Mouse (Mus musculus): ENCODE measurements around the gene Kcnq2. TPM values are rescaled to one million over a fixed set of nuclear protein-coding genes. Genes with fewer than 3 reads are reported as not detected.

Kcnq2 gene
- polyA plus RNA-seq (2015; fragmentation: Nextera tagmentation; extraction: Ambion mirVana) = 54.0 and 62.5 TPM in 2 replicates

DNA sequence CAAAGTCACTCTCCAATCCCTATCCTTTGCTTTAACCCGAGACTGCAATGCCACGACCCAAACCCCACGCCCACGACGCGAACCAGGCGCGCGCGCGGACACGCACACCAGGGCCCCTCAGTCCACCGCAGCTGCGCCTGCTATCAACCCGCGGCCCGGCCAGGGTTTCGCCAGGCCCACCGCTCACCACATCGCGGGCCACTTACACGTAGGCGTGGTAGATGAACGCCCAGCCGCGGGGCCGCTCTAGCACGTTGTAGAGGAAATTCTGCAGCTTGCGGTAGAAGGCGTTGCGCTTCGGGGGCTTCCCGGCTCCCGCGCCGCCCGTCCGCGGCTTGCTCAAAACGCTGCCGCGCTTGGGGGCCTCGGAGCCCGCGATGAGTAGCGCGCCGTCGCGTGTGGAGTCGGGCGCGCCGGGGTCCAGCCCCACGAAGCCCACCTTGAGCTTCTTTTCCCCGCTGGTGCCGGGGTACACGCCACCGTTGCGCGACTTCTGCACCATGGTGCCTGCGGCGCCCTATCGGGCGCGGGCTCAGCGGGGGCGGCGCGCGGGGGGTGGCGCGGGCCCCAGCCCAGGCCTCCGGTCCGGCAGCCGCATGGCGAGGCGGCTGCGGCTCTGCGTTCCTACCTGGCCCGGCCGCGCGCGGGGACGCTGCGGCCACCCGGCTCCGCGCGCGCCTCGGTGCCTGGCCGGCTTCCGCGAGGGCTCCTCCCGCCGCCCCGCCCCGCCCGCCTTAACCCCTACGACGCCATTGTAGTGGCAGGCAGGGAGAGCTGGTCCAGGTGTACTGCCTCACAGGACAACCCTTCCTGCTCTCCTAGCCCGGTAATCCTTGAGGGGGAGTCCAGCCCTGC lies at the start of gene Kcnq2:
Kcnq2 (minus strand) TSS at position 710 of the 855 bp plus-strand sequence.
- no peaks in the 10 kb centered on the region for H3K36me3 ChIP-seq (replicated peaks)
- H3K4me1 ChIP-seq = peaks cover 34% of the 10 kb centered on the region
- H3K27me3 ChIP-seq (replicated peaks) = peaks cover 5% of the 10 kb centered on the region; the same call in 1 of the 2 replicates
- no peaks in the 10 kb centered on the region for H3K9me3 ChIP-seq
- H3K4me3 ChIP-seq = peak within 1 kb of the TSS; percentile 72
- H3K27ac ChIP-seq = peak within 1 kb of the TSS; percentile 91
- under 1% methylated on average over 103 of the region's 104 CpGs for WGBS
- peak within 1 kb of the TSS; percentile 57 for H3K4me2 ChIP-seq
- H3K9ac ChIP-seq = peak within 1 kb of the TSS; percentile 85
- ATAC-seq (replicated peaks) = peak; percentile 72

DNA sequence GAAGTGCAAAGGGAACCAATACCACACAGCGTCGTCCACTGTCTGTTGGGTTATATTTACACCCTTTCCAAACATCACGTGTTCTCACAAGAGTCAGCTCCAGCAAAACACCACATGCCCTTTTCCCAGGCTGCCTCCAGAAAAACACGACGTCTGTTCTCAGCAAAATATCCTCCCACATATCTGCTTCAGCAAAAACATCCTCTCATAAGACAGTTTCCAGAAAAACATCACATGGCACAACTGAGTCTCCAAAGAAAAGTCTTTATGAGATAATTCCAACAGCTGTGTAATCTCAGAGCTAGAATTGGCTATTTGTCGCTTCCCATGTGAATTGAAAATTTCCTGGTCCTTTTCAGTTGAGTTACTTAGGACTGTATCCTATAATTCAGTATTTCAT lies 45.8 kb upstream of the Kcnq2 start:
- Histone ChIP-seq H3K27ac (no peak overlapping the region), H3K4me3 (no peak overlapping the region), H3K9ac (no peak overlapping the region), H3K4me1 (no peaks in the 10 kb centered on the region), H3K4me2 (no peak overlapping the region), H3K9me3 (no peaks in the 10 kb centered on the region), H3K36me3 (replicated peaks) (no peaks in the 10 kb centered on the region), H3K27me3 (replicated peaks) (no peaks in the 10 kb centered on the region)
- no peak for ATAC-seq (replicated peaks)
- WGBS = 83% methylated on average over 6 of the region's 6 CpGs

- H3K9ac ChIP-seq = no peak overlapping the region
- no peaks in the 10 kb centered on the region for H3K4me1 ChIP-seq
- ATAC-seq (replicated peaks) = no peak
- H3K9me3 ChIP-seq = no peaks in the 10 kb centered on the region
- no peaks in the 10 kb centered on the region for H3K36me3 ChIP-seq (replicated peaks)
- WGBS = 86% methylated on average over 5 of the region's 5 CpGs
- no peak overlapping the region for H3K4me2 ChIP-seq
- H3K4me3 ChIP-seq = no peak overlapping the region
- H3K27me3 ChIP-seq (replicated peaks) = no peaks in the 10 kb centered on the region
- H3K27ac ChIP-seq = no peak overlapping the region
Observed at GRCm38 (mm10) chr2:181178471-181178870, 43.4 kb upstream of the Kcnq2 start.

DNA sequence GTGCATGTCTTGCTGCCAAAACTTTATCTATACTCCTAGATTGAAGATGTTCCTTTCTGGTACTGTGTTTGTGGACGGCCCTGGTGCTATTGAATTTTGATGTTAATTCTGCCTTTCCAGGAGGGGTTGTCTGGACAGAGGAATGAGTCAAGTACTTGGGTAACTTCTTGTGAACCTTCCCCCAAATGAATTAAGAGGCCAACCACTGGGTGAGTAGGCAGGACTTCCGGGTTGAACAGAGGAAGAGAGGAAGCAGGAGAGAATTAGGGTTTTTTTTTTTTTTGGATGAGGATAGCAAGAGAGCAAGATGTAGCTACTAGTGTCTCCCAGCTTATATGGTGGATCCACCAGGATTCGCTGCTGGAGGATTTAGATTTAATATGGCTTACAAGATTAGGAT lies 42.9 kb upstream of the Kcnq2 start:
- H3K27me3 ChIP-seq (replicated peaks) = no peaks in the 10 kb centered on the region
- no peaks in the 10 kb centered on the region for H3K36me3 ChIP-seq (replicated peaks)
- no peak overlapping the region for H3K9ac ChIP-seq
- H3K27ac ChIP-seq = no peak overlapping the region
- WGBS = 70% methylated on average over 3 of the region's 3 CpGs
- no peak for ATAC-seq (replicated peaks)
- H3K4me2 ChIP-seq = no peak overlapping the region
- no peaks in the 10 kb centered on the region for H3K4me1 ChIP-seq
- H3K9me3 ChIP-seq = no peaks in the 10 kb centered on the region
- H3K4me3 ChIP-seq = no peak overlapping the region

DNA sequence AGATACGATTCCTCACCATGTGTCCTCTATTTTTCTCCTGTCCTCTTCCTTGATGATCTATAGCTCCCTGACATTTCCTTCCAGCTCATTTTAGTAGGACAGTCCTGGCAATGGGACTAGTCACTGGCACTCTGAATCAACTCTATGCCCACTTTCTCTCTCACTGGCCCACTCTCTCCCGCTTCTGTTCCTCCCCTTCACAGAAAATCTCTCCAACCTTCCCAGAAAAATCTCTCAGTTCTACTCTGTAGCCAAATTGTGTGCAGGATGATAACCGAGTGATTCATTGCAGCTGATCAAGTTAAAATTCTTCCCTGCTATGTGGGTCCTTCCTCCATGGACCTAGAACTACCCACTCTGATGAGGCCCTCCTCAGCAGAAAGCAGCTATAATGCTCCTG lies 39.5 kb upstream of the Kcnq2 start:
- Histone ChIP-seq H3K4me3 (no peak overlapping the region), H3K9ac (no peak overlapping the region), H3K27ac (no peak overlapping the region), H3K4me1 (no peaks in the 10 kb centered on the region), H3K9me3 (no peaks in the 10 kb centered on the region), H3K36me3 (replicated peaks) (no peaks in the 10 kb centered on the region), H3K27me3 (replicated peaks) (no peaks in the 10 kb centered on the region), H3K4me2 (no peak overlapping the region)
- 92% methylated on average over 3 of the region's 3 CpGs for WGBS
- ATAC-seq (replicated peaks) = no peak

DNA sequence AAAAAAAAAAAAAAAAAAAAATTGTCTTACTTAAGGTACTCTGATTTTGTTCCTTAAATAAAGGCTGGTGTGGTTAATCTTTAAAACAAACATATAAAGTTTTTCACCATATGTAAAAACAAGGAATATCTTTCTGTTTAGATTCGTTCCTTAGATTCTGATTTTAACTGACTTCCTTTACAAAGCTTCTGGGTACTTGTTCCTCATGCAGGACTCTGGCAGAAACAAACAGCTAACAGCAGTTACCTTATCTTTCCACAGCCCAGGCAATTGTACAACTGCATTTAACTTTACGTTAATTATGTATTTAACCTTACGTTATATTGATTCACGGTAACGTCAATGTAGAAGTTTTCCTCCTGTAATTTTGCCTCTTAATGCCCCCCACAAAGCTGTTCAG lies 31.4 kb upstream of the Kcnq2 start:
- H3K27ac ChIP-seq = no peak overlapping the region
- no peaks in the 10 kb centered on the region for H3K4me1 ChIP-seq
- H3K9me3 ChIP-seq = no peaks in the 10 kb centered on the region
- no peaks in the 10 kb centered on the region for H3K36me3 ChIP-seq (replicated peaks)
- no peaks in the 10 kb centered on the region for H3K27me3 ChIP-seq (replicated peaks)
- no peak overlapping the region for H3K9ac ChIP-seq
- H3K4me3 ChIP-seq = no peak overlapping the region
- H3K4me2 ChIP-seq = no peak overlapping the region
- ATAC-seq (replicated peaks) = no peak
- WGBS = 87% methylated on average over 5 of the region's 5 CpGs

DNA sequence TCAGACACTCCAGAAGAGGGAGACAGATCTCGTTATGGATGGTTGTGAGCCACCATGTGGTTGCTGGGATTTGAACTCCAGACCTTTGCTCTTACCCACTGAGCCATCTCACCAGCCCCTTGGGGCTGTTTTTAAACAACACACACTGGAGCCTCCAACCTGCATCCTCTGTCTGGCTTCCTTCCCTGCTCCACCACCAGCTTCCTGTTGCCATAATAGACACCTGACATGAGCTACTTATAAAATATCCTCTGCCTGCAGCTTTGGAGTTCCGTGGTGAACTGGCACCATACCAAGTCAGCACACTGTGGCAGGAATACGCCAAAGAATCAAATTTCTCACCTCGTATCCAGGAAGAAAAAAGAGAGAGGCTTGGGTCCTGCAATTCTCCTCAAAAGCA lies 25.7 kb upstream of the Kcnq2 start:
- no peaks in the 10 kb centered on the region for H3K36me3 ChIP-seq (replicated peaks)
- no peak overlapping the region for H3K4me2 ChIP-seq
- no peak overlapping the region for H3K9ac ChIP-seq
- no peak overlapping the region for H3K27ac ChIP-seq
- WGBS = 76% methylated on average over 4 of the region's 4 CpGs
- no peak for ATAC-seq (replicated peaks)
- peaks cover 37% of the 10 kb centered on the region for H3K4me1 ChIP-seq
- H3K4me3 ChIP-seq = no peak overlapping the region
- H3K9me3 ChIP-seq = no peaks in the 10 kb centered on the region
- no peaks in the 10 kb centered on the region for H3K27me3 ChIP-seq (replicated peaks)

- peaks cover 48% of the 10 kb centered on the region for H3K4me1 ChIP-seq
- ATAC-seq (replicated peaks) = peak; percentile 81
- H3K4me3 ChIP-seq = no peak overlapping the region
- no peak overlapping the region for H3K9ac ChIP-seq
- H3K4me2 ChIP-seq = peak overlapping the region; percentile 30
- peak overlapping the region; percentile 80 for H3K27ac ChIP-seq
- H3K27me3 ChIP-seq (replicated peaks) = no peaks in the 10 kb centered on the region
- H3K9me3 ChIP-seq = no peaks in the 10 kb centered on the region
- 0% methylated on average over 2 of the region's 2 CpGs for WGBS
- H3K36me3 ChIP-seq (replicated peaks) = no peaks in the 10 kb centered on the region
Observed at GRCm38 (mm10) chr2:181159771-181160170, 24.7 kb upstream of the Kcnq2 start.

DNA sequence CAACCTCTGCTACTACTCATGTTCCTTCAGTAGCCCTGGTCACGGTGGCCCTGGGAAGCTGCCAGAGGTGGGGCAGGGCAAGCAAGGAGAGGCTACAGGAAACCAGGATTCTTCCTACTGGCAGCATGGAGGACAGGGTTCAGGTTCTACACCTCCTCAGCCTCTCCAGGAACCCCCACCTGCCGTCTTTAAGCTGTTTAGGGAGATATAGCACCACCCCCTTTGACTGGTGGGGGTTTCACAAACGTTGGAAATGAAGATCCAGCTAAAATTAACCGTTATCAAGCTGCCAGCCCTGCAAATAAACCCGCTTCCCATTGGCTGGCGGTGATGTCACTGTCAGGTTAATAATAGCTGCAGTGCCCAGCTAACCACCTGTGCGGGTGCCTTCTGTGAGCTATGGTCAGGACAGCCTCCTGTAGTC lies 24.0 kb upstream of the Kcnq2 start:
- H3K9ac ChIP-seq = peak overlapping the region; percentile 18; the same call in 1 of the 2 replicates
- H3K4me2 ChIP-seq = no peak overlapping the region

GRCm38 (mm10) chr2:181158471-181158870 lies 23.4 kb upstream of the Kcnq2 start:
- no peak for ATAC-seq (replicated peaks)
- no peak overlapping the region for H3K9ac ChIP-seq
- 88% methylated on average over 2 of the region's 2 CpGs for WGBS

More for the DNA sequence above, 24.0 kb upstream of the Kcnq2 start:
- Histone ChIP-seq H3K9me3 (no peaks in the 10 kb centered on the region), H3K4me3 (no peak overlapping the region), H3K4me1 (peaks cover 55% of the 10 kb centered on the region), H3K27ac (peak overlapping the region; percentile 80), H3K27me3 (replicated peaks) (no peaks in the 10 kb centered on the region), H3K36me3 (replicated peaks) (no peaks in the 10 kb centered on the region)
- WGBS = 45% methylated on average over 7 of the region's 7 CpGs
- no peak for ATAC-seq (replicated peaks)

DNA sequence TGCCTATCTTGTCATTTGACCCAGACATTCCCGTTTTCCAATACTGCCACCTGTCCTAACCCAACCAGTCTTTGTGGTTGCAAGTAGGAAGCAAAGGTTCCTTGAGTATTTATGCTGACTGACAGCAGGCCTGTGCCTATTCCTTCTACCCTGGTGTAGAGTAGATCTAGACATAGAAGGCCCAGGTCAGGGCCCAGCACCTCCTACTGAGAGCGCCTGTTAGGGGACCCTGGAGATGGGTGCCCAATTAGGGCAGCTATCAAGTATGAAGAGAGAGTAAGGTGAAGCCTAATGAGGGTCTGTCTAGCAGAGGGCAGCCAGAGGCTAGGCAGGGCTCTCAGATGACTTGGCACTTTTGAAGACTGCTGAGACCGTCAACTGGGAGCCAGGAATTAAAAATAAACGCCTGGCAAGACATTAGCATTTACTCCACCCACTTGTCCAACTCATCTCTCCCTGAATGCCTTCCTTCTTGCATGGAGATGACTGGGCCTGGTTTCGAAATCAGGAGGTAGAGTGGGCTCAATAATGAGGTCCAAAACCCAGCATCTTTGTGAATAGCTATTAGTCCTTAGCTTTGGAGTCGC lies 22.7 kb upstream of the Kcnq2 start:
- Histone ChIP-seq H3K9ac (no peak overlapping the region), H3K4me3 (peak overlapping the region; percentile 49), H3K4me2 (peak overlapping the region; percentile 73), H3K27ac (peak overlapping the region; percentile 91), H3K36me3 (replicated peaks) (0 out of 2 replicates have a peak, but pooled peaks cover 1% of the 10 kb centered on the region), H3K9me3 (no peaks in the 10 kb centered on the region), H3K27me3 (replicated peaks) (no peaks in the 10 kb centered on the region), H3K4me1 (peaks cover 55% of the 10 kb centered on the region)
- 76% methylated on average over 6 of the region's 6 CpGs for WGBS
- ATAC-seq (replicated peaks) = no peak

More at GRCm38 (mm10) chr2:181158471-181158870, 23.4 kb upstream of the Kcnq2 start:
- Histone ChIP-seq H3K36me3 (replicated peaks) (no peaks in the 10 kb centered on the region), H3K4me2 (no peak overlapping the region), H3K4me3 (no peak overlapping the region), H3K4me1 (peaks cover 55% of the 10 kb centered on the region), H3K27ac (peak overlapping the region; percentile 14; the same call in 1 of the 2 replicates), H3K27me3 (replicated peaks) (no peaks in the 10 kb centered on the region), H3K9me3 (no peaks in the 10 kb centered on the region)

GRCm38 (mm10) chr2:181157180-181157579 lies 22.1 kb upstream of the Kcnq2 start:
- Histone ChIP-seq H3K4me1 (peaks cover 55% of the 10 kb centered on the region), H3K4me2 (peak overlapping the region; percentile 73), H3K9me3 (no peaks in the 10 kb centered on the region), H3K36me3 (replicated peaks) (0 out of 2 replicates have a peak, but pooled peaks cover 5% of the 10 kb centered on the region), H3K4me3 (peak overlapping the region; percentile 49), H3K27ac (peak overlapping the region; percentile 91), H3K9ac (peak overlapping the region; percentile 71), H3K27me3 (replicated peaks) (no peaks in the 10 kb centered on the region)
- ATAC-seq (replicated peaks) = 0 out of 2 replicates have a peak, but pooled peaks have one; percentile 2
- WGBS = 74% methylated on average over 4 of the region's 4 CpGs
